Mouse (Mus musculus): Measurements from ENCODE around the gene Zc3h12d.

Zc3h12d gene

DNA sequence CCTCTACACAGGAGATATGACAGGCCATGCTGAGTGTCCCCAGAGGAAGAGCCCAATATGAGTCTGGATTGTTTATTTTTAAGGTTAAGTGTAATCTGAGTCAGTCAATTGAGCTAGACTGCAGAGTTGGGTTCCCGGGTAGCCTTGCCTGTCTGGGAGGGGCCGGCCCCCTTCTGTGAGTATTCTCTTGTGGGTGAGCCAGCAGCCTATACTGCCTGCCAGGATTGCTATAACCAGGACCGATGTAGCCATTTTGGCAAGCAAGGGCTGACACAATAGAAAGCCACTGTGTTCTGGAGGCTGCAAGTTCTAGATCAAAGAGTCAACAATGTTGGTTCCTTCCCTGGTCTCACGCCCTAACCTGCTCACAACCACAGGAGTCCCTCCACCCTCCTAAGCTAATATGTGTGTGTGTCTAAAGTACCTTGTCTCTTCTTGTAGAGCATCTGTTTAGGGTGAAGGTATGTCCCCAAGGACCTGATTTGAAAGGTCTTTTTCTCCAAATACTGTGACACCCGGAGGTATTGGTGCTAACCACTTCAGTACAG lies 6.7 kb downstream of the Zc3h12d start:
- no peak for DNase-seq (ENCODE audit: low read depth, low spot score)

DNA sequence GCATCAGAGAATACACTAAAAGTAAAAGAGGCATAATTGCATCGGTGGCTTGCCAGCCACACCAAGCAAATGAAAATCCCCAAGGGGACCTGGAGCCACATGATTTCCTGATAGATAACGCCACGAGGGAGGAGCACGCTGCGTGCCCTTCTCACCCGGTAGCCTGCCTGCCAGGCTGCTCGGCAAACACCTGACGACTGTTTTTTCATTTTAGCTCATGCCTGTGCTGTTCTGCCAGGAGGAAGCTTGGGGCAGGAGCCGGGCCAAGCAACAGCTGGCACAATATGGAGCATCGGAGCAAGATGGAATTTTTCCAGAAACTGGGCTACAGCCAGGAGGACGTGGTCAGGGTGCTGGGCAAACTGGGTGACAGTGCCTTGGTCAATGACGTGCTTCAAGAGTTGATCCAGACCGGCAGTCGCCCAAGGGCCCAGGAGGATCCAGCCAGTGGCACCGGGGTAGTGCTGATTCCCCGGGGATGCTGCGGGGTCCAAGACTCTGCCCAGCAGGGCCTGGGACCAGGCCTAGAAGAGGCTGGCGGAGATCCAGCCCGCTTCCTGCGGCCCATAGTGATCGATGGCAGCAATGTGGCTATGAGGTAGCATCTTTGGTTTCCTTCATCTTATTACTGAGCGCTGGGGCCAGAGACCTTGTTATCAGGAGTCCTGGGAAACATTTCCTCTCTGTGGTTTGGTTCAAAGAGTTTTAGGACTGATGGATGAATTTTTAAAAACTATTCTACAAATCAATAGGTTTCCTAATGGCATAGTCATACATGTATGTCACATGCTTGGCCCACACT lies 7.5 kb downstream of the Zc3h12d start:
- no peak for DNase-seq (ENCODE audit: low read depth, low spot score)

- no peak for DNase-seq (ENCODE audit: low read depth, low spot score)
Observed at GRCm38 (mm10) chr10:7840353-7840733, 8.1 kb downstream of the Zc3h12d start.

DNA sequence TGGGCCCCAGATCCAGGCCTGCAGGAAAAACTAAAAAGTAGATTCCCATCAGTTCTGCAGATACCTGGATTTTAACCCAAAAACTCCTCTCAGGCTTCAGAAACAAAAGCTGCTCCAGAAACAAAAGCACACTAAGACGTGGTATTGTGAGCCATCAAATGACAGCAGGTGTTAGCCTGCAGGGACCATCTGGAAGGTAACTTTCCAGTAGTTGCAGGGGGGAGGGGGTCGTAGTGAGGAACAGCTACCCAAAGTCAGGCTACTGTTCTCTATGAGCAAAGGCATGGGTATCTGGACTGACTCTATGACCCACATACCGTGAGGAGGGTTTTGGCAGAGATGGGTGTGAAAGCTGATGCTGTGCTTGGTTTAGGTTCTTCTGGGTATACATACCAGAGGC lies 8.5 kb downstream of the Zc3h12d start:
- DNase-seq (ENCODE audit: low read depth, low spot score): no peak

DNA sequence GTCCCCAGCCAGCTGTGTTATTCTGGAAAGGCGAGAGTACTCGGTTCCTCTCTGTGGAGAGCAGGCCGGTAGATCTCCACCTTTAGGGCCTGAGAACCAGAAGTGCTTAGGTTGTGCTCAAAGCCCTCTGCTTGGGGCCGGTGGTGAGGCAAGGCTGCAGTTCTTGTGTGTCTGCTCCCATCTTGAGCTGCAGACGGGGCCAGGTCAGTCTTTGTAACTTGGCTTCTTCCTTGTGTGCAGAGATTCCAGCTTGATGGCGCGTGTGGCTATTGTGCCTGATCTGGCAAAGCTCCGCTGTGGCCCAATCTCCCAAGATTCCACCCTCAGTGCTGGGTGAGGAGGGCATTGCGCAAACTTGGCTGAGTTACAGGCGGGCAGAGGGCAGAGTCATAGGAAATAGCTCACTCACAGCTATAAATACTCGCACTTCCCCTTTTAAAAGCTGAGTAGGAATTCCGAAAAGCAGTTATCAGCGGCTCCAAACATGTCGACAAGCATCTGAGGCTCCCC lies 9.4 kb downstream of the Zc3h12d start:
- no peak for DNase-seq (ENCODE audit: low read depth, low spot score)

DNA sequence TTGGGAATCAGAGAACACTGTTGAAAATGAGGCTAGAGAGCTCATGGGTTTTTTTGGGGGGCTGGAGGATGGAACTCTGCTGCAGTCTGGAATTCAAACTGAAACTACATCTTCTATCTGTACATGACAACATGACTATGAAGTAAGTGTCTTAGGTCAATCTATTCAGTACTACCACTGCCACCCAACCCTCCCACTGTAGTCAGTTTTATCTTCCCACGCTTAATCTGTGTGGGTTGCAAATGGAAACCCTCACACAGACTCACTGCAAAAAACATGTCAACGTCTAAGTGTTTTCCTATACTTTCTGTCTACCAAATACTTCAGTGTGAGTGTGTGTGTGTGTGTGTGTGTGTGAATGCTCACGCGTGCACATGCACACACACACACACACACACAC lies 10.9 kb downstream of the Zc3h12d start:
- DNase-seq (ENCODE audit: low read depth, low spot score): no peak

DNA sequence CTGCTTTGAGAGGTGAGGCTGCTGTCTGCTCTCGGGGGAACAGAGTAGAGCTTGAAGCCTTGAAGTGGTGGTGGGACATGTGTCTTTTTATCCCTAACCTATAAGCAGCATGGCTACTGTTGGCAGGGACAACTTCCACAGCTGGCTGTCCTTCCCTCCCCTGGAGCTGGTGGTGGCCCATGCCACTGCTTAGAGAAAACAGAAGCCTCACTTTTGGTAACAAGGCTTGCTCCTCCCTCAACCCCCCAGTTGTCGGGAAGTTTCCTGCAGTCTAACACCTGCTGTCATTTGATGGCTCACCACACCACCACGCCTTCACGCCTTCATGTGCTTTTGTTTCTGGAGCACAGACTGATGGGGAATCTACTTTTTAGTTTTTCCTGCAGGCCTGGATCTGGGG lies 11.9 kb downstream of the Zc3h12d start:
- no peak for DNase-seq (ENCODE audit: low read depth, low spot score)

GRCm38 (mm10) chr10:7845136-7845535 lies 12.9 kb downstream of the Zc3h12d start:
- DNase-seq (ENCODE audit: low read depth, low spot score): no peak

DNA sequence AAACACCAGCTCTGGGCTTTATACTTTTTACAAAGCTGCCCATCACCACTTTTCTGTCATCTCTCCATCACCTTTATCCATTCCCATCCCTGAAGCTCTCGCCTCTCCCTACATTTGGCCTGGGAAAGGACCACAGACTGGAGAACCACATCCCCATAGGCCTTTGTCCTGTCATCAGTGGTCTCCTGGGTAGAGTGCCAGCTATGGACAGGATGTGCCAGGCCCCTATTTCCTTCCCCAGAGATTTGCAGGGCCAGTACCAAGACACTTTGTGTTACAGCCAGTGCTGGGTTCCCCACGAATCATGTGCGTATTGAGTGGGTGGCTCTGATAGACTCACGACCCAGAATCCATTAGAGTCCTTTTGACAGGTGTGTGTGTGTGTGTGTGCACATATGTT lies 13.7 kb downstream of the Zc3h12d start:
- DNase-seq (ENCODE audit: low read depth, low spot score): no peak

GRCm38 (mm10) chr10:7847166-7847605 lies 14.9 kb downstream of the Zc3h12d start:
- no peak for DNase-seq (ENCODE audit: low read depth, low spot score)

GRCm38 (mm10) chr10:7851891-7852290 lies 19.6 kb downstream of the Zc3h12d start:
- DNase-seq (ENCODE audit: low read depth, low spot score): no peak

DNA sequence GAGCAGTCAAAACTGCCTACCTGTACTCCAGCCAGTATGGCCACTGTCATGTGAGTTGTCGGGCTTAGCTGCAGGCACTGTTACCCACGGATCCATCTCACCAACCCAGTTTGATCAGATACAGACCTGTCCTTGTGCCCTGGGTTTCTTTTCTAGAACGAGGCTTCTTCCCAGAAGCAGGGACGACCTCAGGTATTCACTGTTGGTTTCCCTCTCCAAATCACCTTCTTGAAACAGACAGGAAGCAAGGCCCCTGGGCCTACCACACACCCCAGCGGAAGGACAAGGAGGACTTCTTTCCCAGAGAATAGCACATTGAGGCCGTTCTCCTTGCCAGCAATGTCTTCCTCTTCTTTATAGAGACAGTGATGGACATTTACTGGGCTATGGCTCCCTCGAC lies 28.2 kb downstream of the Zc3h12d start:
- DNase-seq (ENCODE audit: low read depth, low spot score): no peak

DNA sequence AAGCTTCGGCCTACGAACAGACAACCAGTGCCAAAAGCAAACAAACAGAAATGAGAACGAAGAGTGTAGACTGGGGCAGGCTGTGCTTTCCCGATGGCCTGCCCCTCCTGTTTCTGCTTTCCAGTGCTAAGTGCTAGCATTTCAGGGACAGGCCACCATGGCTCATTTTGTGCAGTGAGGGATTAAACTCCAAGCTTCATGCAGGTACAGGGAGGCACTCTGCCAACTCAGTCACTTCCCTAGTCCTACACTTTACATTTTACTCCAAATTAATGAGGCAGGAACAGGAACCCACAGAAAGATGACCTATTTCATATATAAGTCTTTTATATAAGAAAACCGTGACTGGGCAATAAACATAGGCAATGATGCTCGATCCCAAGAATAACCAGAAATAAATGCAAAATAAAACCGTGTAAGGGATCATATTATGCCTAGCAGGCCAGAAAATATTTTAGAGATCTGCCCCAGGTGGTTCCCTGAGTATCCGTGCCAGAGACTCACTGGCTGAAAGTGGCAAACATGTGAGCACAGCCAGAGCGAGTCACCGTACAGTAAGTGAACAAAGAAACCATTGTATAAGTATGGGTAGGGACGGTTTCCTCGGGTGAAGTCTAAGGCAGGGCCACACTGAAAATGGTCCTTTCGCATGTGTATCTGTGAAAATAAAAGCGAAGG lies 29.1 kb downstream of the Zc3h12d start:
- no peak for DNase-seq (ENCODE audit: low read depth, low spot score)

DNA sequence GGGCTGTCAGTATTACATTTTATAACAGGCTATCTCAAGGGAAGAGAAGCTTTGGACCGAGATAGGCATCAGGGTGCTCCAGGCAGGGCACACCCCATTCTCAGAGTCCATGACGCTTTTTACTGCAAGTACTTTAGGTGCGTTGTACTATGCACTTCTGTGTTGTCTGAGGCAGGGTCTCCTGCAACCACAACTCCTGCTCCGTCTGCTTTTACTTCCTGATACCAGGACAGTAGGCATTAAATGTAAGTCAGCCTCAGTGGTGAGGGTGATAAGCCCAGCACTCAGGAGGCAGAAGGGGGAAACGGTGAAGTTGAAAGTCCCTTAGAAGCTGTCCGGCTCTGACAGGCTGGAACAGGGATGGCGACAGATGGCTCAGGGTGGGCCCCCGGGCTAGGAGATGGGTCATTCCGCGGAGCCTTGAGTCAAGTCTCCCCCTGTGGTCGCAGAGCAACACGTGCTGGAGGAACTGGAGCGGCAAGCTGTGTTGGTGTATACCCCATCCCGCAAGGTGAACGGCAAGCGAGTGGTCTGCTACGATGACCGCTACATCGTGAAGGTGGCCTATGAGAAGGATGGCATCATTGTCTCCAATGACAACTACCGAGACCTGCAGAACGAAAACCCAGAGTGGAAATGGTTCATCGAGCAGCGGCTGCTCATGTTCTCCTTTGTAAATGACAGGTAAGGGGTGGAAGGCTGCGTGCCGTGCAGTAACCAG lies 29.8 kb downstream of the Zc3h12d start:
- no peak for DNase-seq (ENCODE audit: low read depth, low spot score)

- DNase-seq (ENCODE audit: low read depth, low spot score): no peak
Observed at GRCm38 (mm10) chr10:7863411-7863810, 31.1 kb downstream of the Zc3h12d start.

DNA sequence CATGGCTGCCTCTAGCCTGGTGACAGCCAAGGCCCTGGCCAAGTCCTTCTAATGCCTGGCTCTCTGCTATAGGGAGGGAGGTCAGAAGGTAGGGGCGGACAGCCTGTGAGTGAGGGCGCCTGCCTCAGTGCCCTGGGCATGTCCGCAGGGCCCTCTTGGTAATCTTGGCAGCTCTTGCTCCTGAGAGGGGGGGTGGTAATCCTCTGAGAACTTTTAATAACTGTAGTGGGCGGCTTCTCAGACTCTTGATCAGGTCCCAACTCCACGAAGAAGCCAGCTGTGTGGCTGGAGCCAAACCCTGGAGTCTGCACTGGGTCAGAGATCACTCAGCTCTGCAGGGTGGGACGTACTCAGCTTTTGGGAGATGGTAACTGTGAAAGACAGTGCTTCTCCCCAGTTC lies 31.9 kb downstream of the Zc3h12d start:
- no peak for DNase-seq (ENCODE audit: low read depth, low spot score)

- no peak for DNase-seq (ENCODE audit: low read depth, low spot score)
Observed at GRCm38 (mm10) chr10:7864806-7865205, 32.5 kb downstream of the Zc3h12d start.

- no peak for DNase-seq (ENCODE audit: low read depth, low spot score)
Observed at GRCm38 (mm10) chr10:7866762-7867665, 34.7 kb downstream of the Zc3h12d start.

- no peak for DNase-seq (ENCODE audit: low read depth, low spot score)
Observed at GRCm38 (mm10) chr10:7867666-7868030, 35.4 kb downstream of the Zc3h12d start.

GRCm38 (mm10) chr10:7869746-7870145 lies 37.5 kb downstream of the Zc3h12d start:
- DNase-seq (ENCODE audit: low read depth, low spot score): no peak
